Mouse (Mus musculus): ENCODE measurements around the gene Tigd2. TPM values are rescaled to one million over a fixed set of nuclear protein-coding genes. Genes with fewer than 3 reads are reported as not detected.

Tigd2 gene
- 13.2 and 16.4 TPM in 2 replicates for polyA plus RNA-seq (2014; fragmentation: Nextera tagmentation; extraction: Ambion mirVana)

DNA sequence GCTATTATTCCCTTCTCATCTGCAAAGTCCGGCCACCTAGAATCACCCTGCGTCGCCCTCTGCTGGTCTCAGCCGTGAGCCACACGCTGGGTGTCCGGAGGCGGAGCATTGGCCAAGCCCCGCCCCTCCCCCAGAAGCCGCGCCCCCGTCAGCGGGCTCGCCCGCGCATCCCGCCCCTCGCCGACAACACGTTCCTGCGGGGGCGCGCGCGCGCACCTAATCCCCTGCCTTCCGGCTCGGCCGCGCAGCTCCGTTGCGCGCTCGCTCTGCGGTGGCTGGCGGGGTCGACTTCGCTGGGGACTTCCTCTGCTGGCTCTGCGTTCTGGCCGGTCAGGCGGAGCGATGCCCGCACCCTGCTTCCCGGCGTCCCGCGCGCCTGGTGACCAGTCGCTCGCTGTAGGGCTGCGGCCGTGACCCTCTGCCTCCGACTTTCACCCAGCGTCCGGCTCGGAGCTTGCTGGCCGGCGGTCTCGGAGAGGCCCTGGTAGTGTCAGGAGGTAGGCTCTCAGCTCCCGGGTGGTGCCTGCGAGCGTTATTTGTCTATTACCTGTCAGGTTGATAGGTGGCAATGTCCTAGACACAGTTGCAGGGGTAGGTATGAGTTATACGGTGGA lies at the start of gene Tigd2:
Tigd2 (plus strand) TSS at position 186 of the 614 bp plus-strand sequence.
- Histone ChIP-seq H3K36me3 (ENCODE audit: control insufficient read depth, insufficient read depth, low read length) (no peaks in the 10 kb centered on the region), H3K27ac (replicated peaks; ENCODE audit: low read depth, low read length) (peak within 1 kb of the TSS; percentile 47; the same call in 1 of the 2 replicates), H3K4me3 (ENCODE audit: low read depth, low read length) (peak within 1 kb of the TSS; percentile 74), H3K9me3 (ENCODE audit: control insufficient read depth, low read length) (no peaks in the 10 kb centered on the region), H3K4me2 (ENCODE audit: low read depth, severe bottlenecking) (peak within 1 kb of the TSS; percentile 60), H3K9ac (ENCODE audit: low read length) (peak within 1 kb of the TSS; percentile 86), H3K27me3 (ENCODE audit: control insufficient read depth, insufficient read depth, low read length) (no peaks in the 10 kb centered on the region), H3K4me1 (ENCODE audit: control insufficient read depth, insufficient read depth, low read length) (peaks cover 4% of the 10 kb centered on the region; the same call in 1 of the 2 replicates)
- DNase-seq (ENCODE audit: low spot score) = peak; percentile 95
- ATAC-seq (ENCODE audit: insufficient number of reproducible peaks, low FRiP score, low TSS enrichment, low read depth) = peak; percentile 96
- under 1% methylated on average over 61 of the region's 62 CpGs for WGBS

DNA sequence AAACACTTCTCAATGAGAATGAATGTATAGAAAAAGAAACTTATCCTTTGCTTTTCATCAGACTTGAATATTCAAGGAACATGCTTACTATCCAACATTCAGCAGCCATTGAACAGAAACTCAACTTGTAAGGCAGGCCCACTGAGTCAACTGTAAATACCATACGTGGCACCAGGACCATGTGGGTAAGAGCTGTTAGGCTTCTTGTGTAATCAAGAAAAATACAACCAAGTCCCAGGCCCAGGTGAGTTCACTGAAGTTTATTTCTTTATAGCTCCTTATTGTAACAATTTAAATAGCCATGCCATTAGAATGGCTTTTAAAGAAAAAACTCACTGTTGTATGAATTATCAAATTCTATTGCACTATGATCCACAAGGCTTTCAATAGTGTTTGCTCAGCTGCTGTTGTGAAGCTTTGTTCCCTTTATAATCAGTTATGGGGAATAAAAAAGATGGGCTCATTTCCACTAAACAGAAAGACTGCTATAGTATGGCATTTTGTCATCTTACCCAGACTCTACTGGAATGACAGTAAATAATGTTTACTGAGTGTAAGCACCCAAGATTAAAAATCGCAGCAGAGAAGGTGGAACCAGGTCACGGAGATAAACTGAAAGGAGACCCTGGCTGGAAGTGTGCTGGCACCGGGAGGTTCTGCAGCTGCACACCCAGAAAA lies 46.7 kb upstream of the Tigd2 start:
- H3K36me3 ChIP-seq (ENCODE audit: control insufficient read depth, insufficient read depth, low read length) = no peaks in the 10 kb centered on the region
- DNase-seq (ENCODE audit: low spot score) = no peak
- no peak overlapping the region for H3K4me2 ChIP-seq (ENCODE audit: low read depth, severe bottlenecking)
- no peak overlapping the region for H3K9ac ChIP-seq (ENCODE audit: low read length)
- 95% methylated on average over 4 of the region's 4 CpGs for WGBS
- no peak overlapping the region for H3K4me3 ChIP-seq (ENCODE audit: low read depth, low read length)
- ATAC-seq (ENCODE audit: insufficient number of reproducible peaks, low FRiP score, low TSS enrichment, low read depth) = no peak
- H3K27me3 ChIP-seq (ENCODE audit: control insufficient read depth, insufficient read depth, low read length) = no peaks in the 10 kb centered on the region
- H3K27ac ChIP-seq (replicated peaks; ENCODE audit: low read depth, low read length) = no peak overlapping the region
- H3K9me3 ChIP-seq (ENCODE audit: control insufficient read depth, low read length) = no peaks in the 10 kb centered on the region
- H3K4me1 ChIP-seq (ENCODE audit: control insufficient read depth, insufficient read depth, low read length) = no peaks in the 10 kb centered on the region

DNA sequence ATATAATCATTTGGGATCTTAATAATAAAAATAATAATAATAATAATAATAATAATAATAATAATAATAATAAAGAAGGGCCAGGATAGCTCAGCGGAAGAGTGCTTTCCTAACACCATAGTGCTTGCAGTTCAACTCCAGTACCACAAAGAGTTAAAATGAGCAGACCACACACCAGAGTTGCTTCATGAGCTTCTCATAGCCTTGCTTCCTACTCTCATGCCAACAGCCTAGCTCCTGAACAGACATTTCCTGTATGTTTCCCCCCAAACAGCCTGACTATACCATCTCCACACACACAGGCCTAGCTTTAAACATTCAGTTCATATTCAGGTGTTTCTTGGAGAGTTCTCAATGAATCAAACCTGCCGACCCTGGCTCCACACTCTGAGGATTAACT lies 45.8 kb upstream of the Tigd2 start:
- Histone ChIP-seq H3K4me2 (ENCODE audit: low read depth, severe bottlenecking) (no peak overlapping the region), H3K36me3 (ENCODE audit: control insufficient read depth, insufficient read depth, low read length) (no peaks in the 10 kb centered on the region), H3K4me3 (ENCODE audit: low read depth, low read length) (no peak overlapping the region), H3K4me1 (ENCODE audit: control insufficient read depth, insufficient read depth, low read length) (no peaks in the 10 kb centered on the region), H3K27ac (replicated peaks; ENCODE audit: low read depth, low read length) (no peak overlapping the region), H3K27me3 (ENCODE audit: control insufficient read depth, insufficient read depth, low read length) (no peaks in the 10 kb centered on the region), H3K9ac (ENCODE audit: low read length) (no peak overlapping the region), H3K9me3 (ENCODE audit: control insufficient read depth, low read length) (no peaks in the 10 kb centered on the region)
- DNase-seq (ENCODE audit: low spot score) (no peak), ATAC-seq (ENCODE audit: insufficient number of reproducible peaks, low FRiP score, low TSS enrichment, low read depth) (no peak)
- WGBS = 90% methylated on average over 2 of the region's 2 CpGs

DNA sequence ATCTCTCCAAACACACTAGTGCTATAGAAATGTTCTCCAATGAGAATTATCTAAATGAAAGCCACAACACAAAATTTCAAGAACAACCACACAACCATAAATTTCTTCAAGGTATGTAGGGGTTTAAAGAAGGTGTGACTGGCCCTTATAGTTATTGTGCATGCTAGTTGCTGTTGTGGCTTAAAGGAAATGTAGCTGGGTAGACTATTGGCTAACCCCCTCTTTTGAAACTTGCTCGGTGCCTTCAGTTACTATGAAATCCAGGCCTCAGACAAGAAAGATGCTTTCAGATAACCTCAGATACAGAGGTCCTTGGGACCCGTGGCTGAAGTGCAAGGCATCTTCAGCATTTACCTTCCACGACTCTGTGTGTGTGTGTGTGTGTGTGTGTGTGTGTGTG lies 45.3 kb upstream of the Tigd2 start:
- DNase-seq (ENCODE audit: low spot score) = no peak
- no peak overlapping the region for H3K27ac ChIP-seq (replicated peaks; ENCODE audit: low read depth, low read length)
- 93% methylated on average over 3 of the region's 3 CpGs for WGBS

DNA sequence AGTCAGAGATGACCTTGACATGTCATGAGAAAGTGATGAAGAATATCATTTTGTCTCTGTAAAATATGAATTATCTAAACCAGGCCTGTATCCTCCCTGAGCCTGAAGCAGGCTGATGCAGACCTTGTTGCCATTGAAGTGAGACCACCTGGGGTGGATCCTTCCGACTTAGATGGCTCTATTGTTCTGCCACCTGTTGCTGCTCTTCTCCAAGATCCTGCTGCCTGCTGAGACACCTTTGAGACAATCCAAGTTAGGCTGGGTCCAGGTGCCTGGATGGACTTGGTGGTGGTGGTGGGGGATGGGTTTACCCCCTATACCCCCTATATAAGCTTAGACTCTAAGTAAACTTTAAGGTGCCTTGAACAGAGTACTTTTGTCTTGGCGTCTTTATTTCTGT lies 39.7 kb upstream of the Tigd2 start:
- H3K9ac ChIP-seq (ENCODE audit: low read length) = no peak overlapping the region
- DNase-seq (ENCODE audit: low spot score) (no peak), ATAC-seq (ENCODE audit: insufficient number of reproducible peaks, low FRiP score, low TSS enrichment, low read depth) (no peak)
- H3K27me3 ChIP-seq (ENCODE audit: control insufficient read depth, insufficient read depth, low read length) = no peaks in the 10 kb centered on the region
- H3K4me3 ChIP-seq (ENCODE audit: low read depth, low read length) = no peak overlapping the region
- H3K36me3 ChIP-seq (ENCODE audit: control insufficient read depth, insufficient read depth, low read length) = no peaks in the 10 kb centered on the region
- no peaks in the 10 kb centered on the region for H3K4me1 ChIP-seq (ENCODE audit: control insufficient read depth, insufficient read depth, low read length)
- H3K27ac ChIP-seq (replicated peaks; ENCODE audit: low read depth, low read length) = no peak overlapping the region
- no peaks in the 10 kb centered on the region for H3K9me3 ChIP-seq (ENCODE audit: control insufficient read depth, low read length)
- H3K4me2 ChIP-seq (ENCODE audit: low read depth, severe bottlenecking) = no peak overlapping the region
- 45% methylated on average over 2 of the region's 2 CpGs for WGBS

More for the DNA sequence above, 45.3 kb upstream of the Tigd2 start:
- no peak overlapping the region for H3K4me3 ChIP-seq (ENCODE audit: low read depth, low read length)
- H3K9me3 ChIP-seq (ENCODE audit: control insufficient read depth, low read length) = no peaks in the 10 kb centered on the region
- H3K36me3 ChIP-seq (ENCODE audit: control insufficient read depth, insufficient read depth, low read length) = no peaks in the 10 kb centered on the region
- no peaks in the 10 kb centered on the region for H3K4me1 ChIP-seq (ENCODE audit: control insufficient read depth, insufficient read depth, low read length)
- H3K4me2 ChIP-seq (ENCODE audit: low read depth, severe bottlenecking) = no peak overlapping the region
- no peak for ATAC-seq (ENCODE audit: insufficient number of reproducible peaks, low FRiP score, low TSS enrichment, low read depth)
- no peak overlapping the region for H3K9ac ChIP-seq (ENCODE audit: low read length)
- no peaks in the 10 kb centered on the region for H3K27me3 ChIP-seq (ENCODE audit: control insufficient read depth, insufficient read depth, low read length)

DNA sequence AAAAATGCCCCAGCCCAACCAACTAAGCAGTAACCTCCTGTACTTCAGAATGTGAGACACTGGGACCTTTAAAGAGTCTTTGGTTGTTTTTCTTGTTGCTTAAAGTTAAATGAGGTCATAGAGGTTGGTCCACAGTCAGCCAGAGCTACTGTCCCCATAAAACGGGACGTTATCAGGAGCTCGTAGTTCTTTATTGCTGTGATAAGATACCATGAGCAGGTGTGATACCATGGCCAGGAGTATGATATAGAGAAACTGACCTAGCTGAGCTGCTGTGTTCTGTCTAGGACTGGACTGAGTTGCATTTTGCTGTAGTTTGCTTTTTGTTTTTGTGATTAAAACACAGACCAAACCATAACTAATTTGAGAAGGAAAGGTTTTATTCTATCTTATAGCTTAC lies 37.4 kb upstream of the Tigd2 start:
- H3K27me3 ChIP-seq (ENCODE audit: control insufficient read depth, insufficient read depth, low read length) = no peaks in the 10 kb centered on the region
- ATAC-seq (ENCODE audit: insufficient number of reproducible peaks, low FRiP score, low TSS enrichment, low read depth) = no peak
- WGBS = 71% methylated on average over 3 of the region's 3 CpGs

DNA sequence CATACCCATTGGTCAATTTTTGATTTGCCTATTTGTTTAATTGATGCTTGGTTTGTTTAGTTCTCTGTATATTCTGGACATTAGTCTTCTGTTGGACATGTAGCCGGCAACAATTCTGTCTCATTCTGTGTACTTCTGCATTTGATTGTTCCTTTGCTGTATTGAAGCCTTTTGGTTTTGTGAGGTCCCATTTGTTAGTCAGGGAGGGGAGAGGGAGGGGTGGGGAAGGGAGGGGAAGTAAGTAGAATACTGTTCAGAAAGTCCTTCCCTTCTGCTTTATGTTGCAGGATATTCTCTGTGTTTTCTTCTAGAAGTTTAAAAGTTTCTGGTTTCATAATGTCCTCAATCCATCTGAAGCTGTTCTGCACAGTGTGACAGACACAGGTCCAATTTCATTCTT lies 34.7 kb upstream of the Tigd2 start:
- ATAC-seq (ENCODE audit: insufficient number of reproducible peaks, low FRiP score, low TSS enrichment, low read depth) (no peak), DNase-seq (ENCODE audit: low spot score) (no peak)
- Histone ChIP-seq H3K4me1 (ENCODE audit: control insufficient read depth, insufficient read depth, low read length) (no peaks in the 10 kb centered on the region), H3K4me3 (ENCODE audit: low read depth, low read length) (no peak overlapping the region), H3K36me3 (ENCODE audit: control insufficient read depth, insufficient read depth, low read length) (no peaks in the 10 kb centered on the region), H3K27ac (replicated peaks; ENCODE audit: low read depth, low read length) (no peak overlapping the region), H3K27me3 (ENCODE audit: control insufficient read depth, insufficient read depth, low read length) (no peaks in the 10 kb centered on the region), H3K4me2 (ENCODE audit: low read depth, severe bottlenecking) (no peak overlapping the region), H3K9me3 (ENCODE audit: control insufficient read depth, low read length) (no peaks in the 10 kb centered on the region), H3K9ac (ENCODE audit: low read length) (no peak overlapping the region)
- 90% methylated on average over 1 of the region's 1 CpGs for WGBS

More for the DNA sequence above, 37.4 kb upstream of the Tigd2 start:
- Histone ChIP-seq H3K9me3 (ENCODE audit: control insufficient read depth, low read length) (no peaks in the 10 kb centered on the region), H3K4me3 (ENCODE audit: low read depth, low read length) (no peak overlapping the region), H3K4me1 (ENCODE audit: control insufficient read depth, insufficient read depth, low read length) (no peaks in the 10 kb centered on the region), H3K36me3 (ENCODE audit: control insufficient read depth, insufficient read depth, low read length) (no peaks in the 10 kb centered on the region), H3K27ac (replicated peaks; ENCODE audit: low read depth, low read length) (no peak overlapping the region), H3K9ac (ENCODE audit: low read length) (no peak overlapping the region), H3K4me2 (ENCODE audit: low read depth, severe bottlenecking) (no peak overlapping the region)
- DNase-seq (ENCODE audit: low spot score) = no peak

DNA sequence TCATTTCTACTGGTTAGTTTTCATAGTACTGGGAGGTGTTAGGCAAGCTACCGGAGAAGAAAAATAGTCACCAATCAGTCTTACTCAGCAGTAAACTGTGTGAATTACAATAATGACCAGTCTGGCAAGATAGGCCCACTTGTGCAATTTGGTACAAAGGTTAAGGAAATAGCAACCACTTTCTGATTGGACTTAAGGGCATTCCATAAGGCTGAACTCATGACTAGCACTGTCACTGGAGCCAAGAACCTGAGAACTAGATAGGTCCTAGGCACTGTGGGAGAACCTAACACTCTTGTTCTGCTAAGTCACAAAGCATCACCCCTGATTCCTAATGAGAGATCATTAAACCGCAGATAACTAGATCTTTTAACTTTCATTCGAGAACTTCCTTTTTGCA lies 30.6 kb upstream of the Tigd2 start:
- no peak for ATAC-seq (ENCODE audit: insufficient number of reproducible peaks, low FRiP score, low TSS enrichment, low read depth)
- DNase-seq (ENCODE audit: low spot score) = no peak
- no peak overlapping the region for H3K27ac ChIP-seq (replicated peaks; ENCODE audit: low read depth, low read length)
- H3K4me3 ChIP-seq (ENCODE audit: low read depth, low read length) = no peak overlapping the region
- H3K9me3 ChIP-seq (ENCODE audit: control insufficient read depth, low read length) = no peaks in the 10 kb centered on the region
- H3K9ac ChIP-seq (ENCODE audit: low read length) = no peak overlapping the region
- H3K4me2 ChIP-seq (ENCODE audit: low read depth, severe bottlenecking) = no peak overlapping the region
- 92% methylated on average over 3 of the region's 3 CpGs for WGBS
- no peaks in the 10 kb centered on the region for H3K27me3 ChIP-seq (ENCODE audit: control insufficient read depth, insufficient read depth, low read length)
- H3K4me1 ChIP-seq (ENCODE audit: control insufficient read depth, insufficient read depth, low read length) = no peaks in the 10 kb centered on the region
- H3K36me3 ChIP-seq (ENCODE audit: control insufficient read depth, insufficient read depth, low read length) = no peaks in the 10 kb centered on the region
